Mouse (Mus musculus) midbrain, postnatal 0 days (tissue): Measurements from ENCODE around the gene Inpp4b. TPM values are rescaled to one million over a fixed set of nuclear protein-coding genes. Genes with fewer than 3 reads are reported as not detected.

Source experiments
- ATAC-seq: fragments of 200-750 bp; cut with Nextera tagmentation; 2 replicates; pipeline ENCODE4 v1.8.0; 2017; ENCODE audit warnings: moderate number of reproducible peaks, mild to moderate bottlenecking, moderate TSS enrichment, moderate library complexity; ENCODE audit not compliant: low FRiP score
- DNase-seq: peaks from one replicate; pipeline ENCODE4 v3.0.0-alpha.2; 2015; ENCODE audit warnings: low spot score
- H3K27ac ChIP-seq: fragments of 300-500 bp; sonication (generic); 2 replicates; pipeline ENCODE4 v1.5.1; 2014; ENCODE audit warnings: low read depth, mild to moderate bottlenecking, low read length, mixed read lengths
- H3K27me3 ChIP-seq: fragments of 300-500 bp; sonication (generic); 2 replicates; pipeline ENCODE4 v1.6.1; 2014; ENCODE audit warnings: low read length, control low read depth, mixed read lengths; ENCODE audit not compliant: insufficient read depth
- H3K36me3 ChIP-seq: fragments of 300-500 bp; sonication (generic); 2 replicates; pipeline ENCODE4 v1.6.1; 2014; ENCODE audit warnings: low read length, control low read depth, mixed read lengths; ENCODE audit not compliant: insufficient read depth
- H3K4me1 ChIP-seq: fragments of 300-500 bp; sonication (generic); 2 replicates; pipeline ENCODE4 v1.6.1; 2014; ENCODE audit warnings: mild to moderate bottlenecking, control low read depth, antibody characterized with exemption, low read length, mixed read lengths; ENCODE audit not compliant: insufficient read depth
- H3K4me2 ChIP-seq: fragments of 300-500 bp; sonication (generic); 2 replicates; pipeline ENCODE4 v1.6.1; 2014; ENCODE audit warnings: low read depth, mild to moderate bottlenecking, low read length, mixed read lengths; ENCODE audit not compliant: poor library complexity, severe bottlenecking
- H3K4me3 ChIP-seq: fragments of 300-500 bp; sonication (generic); 2 replicates; pipeline ENCODE4 v1.5.1; 2014; ENCODE audit warnings: low read depth, mild to moderate bottlenecking, low read length, moderate library complexity
- H3K9ac ChIP-seq: fragments of 300-500 bp; sonication (generic); replicated peaks from 2 replicates; pipeline ENCODE4 v1.6.1; 2014; ENCODE audit warnings: mild to moderate bottlenecking, low read length, moderate library complexity, mixed read lengths; ENCODE audit not compliant: poor library complexity, severe bottlenecking
- H3K9me3 ChIP-seq: fragments of 300-500 bp; sonication (generic); 2 replicates; pipeline ENCODE4 v1.6.1; 2016; ENCODE audit warnings: low read length, control low read depth
- CTCF ChIP-seq: IDR thresholded peaks from 2 replicates; pipeline ENCODE4 v1.5.1; 2016; ENCODE audit warnings: antibody characterized with exemption, mild to moderate bottlenecking
- WGBS: fragments of 180-500 bp; shearing (Covaris S2); extraction: QIAGEN DNeasy Blood & Tissue Kit; methylation state at CpG from one replicate; pipeline ENCODE4 v1.1.7; 2014; 5-methylcytosine and 5-hydroxymethylcytosine counted together
- polyA plus RNA-seq: library from polyadenylated mRNA; unstranded; fragments of >200 nt; fragmentation: Nextera tagmentation; extraction: Ambion mirVana; gene quantifications from 2 replicates; pipeline ENCODE4 v1.2.1, GENCODE M21; 2015
- total RNA-seq: library from RNA; depleted of rRNA; stranded (reverse); fragments of >200 nt; gene quantifications from 2 replicates; pipeline ENCODE4 v1.2.3, GENCODE M21; 2014

Inpp4b gene
- total and polyA plus RNA-seq, 2 experiments from 2014 or later, result 11.2 to 14.6 TPM

DNA sequence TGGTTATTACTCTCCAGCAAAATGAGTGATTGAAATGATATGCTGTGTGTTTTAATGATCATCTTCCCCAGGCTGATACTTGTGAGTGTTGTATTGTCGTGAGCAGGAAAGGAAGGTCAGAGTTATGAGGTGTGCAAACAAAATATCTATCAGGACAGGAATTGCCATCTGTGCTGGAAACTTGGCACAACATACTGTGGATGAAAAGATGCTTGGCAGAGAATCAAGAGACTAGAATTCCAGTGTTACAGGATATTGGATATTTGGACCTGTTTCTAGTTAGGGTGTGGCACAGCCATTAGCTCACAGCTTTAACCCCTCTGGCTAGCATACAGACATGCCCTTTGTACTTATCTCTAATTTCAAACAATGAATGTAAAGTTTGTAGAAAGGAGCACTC, 507.6 kb downstream of the Inpp4b start:
- Histone ChIP-seq H3K9ac (no peak overlapping the region), H3K4me1 (no peaks in the 10 kb centered on the region), H3K4me2 (no peak overlapping the region), H3K27ac (no peak overlapping the region), H3K9me3 (no peaks in the 10 kb centered on the region), H3K36me3 (no peaks in the 10 kb centered on the region), H3K27me3 (no peaks in the 10 kb centered on the region), H3K4me3 (no peak overlapping the region)
- 88% methylated on average over 1 of the region's 1 CpGs for WGBS
- ATAC-seq, result no peak
- no peak for TF ChIP-seq CTCF
- no peak for DNase-seq

DNA sequence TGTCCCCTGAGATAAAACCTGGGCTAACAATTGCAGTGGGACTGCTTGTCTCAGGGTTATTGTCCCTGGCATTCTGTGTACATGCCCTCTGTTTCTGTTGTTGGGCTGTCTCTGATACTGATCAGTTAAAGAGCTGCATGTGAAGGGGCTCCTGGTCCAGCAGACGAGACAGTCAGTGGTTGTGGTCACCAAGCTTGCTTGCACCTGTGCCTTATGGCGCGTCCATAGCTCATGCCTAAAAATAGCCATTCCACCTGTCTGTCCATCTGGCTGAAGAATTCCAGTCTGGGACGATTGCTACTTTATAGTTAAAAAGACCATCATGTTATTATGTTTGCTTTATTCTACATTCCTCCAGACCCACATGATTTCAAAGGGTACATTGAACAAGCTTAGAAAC, 510.8 kb downstream of the Inpp4b start:
- DNase-seq, result no peak
- TF ChIP-seq CTCF, result no peak
- H3K4me1 ChIP-seq, result no peaks in the 10 kb centered on the region
- no peak overlapping the region for H3K4me2 ChIP-seq
- H3K27ac ChIP-seq, result no peak overlapping the region
- H3K27me3 ChIP-seq, result no peaks in the 10 kb centered on the region
- H3K36me3 ChIP-seq, result no peaks in the 10 kb centered on the region
- ATAC-seq, result no peak
- 89% methylated on average over 4 of the region's 4 CpGs for WGBS
- no peak overlapping the region for H3K4me3 ChIP-seq
- H3K9me3 ChIP-seq, result no peaks in the 10 kb centered on the region
- H3K9ac ChIP-seq, result no peak overlapping the region

DNA sequence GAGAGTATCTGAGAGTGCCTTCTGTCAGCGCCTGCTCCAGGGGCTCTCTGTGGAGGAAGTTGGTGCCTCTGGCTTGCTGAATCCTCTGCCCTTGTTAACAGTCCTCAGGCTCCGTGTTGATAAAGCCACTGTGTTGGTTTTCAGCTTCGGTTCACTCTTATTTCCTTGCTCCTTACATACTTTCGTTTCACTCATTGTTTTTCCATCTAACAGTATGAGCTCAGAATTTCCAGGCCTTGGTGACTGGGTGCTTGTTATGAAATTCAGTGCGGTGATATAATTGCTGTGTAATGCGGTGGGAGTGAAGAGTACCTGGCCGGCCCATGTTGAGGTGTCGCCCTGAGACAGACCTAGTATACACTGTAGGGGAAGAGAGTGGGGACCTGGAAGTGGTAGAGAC, 512.2 kb downstream of the Inpp4b start:
- H3K4me1 ChIP-seq, result no peaks in the 10 kb centered on the region
- H3K27ac ChIP-seq, result no peak overlapping the region
- DNase-seq (no peak), ATAC-seq (no peak)
- 88% methylated on average over 8 of the region's 8 CpGs for WGBS
- no peaks in the 10 kb centered on the region for H3K9me3 ChIP-seq
- no peak overlapping the region for H3K4me2 ChIP-seq
- no peak overlapping the region for H3K4me3 ChIP-seq
- no peaks in the 10 kb centered on the region for H3K27me3 ChIP-seq
- TF ChIP-seq CTCF, result no peak
- H3K36me3 ChIP-seq, result no peaks in the 10 kb centered on the region
- no peak overlapping the region for H3K9ac ChIP-seq

DNA sequence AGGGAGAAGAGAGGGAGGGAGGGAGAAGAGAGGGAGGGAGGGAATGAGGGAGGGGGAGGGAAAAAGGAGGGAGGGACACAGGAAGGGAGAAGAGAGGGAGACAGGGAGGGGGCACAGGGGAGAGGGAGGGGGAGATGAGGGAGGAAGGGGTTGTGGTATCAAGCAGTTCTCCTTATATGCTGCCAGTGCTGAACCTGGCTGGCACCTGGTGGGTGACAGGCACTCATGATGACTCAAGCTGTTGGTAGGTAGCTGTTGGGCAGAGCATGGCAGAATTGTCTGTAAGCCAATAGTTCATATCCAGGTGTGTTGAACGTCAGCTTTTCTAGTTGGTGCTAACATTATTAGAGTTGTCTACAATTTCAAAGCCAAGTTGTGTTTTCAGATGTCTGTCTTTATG, 512.7 kb downstream of the Inpp4b start:
- DNase-seq, result no peak
- WGBS, result 81% methylated on average over 1 of the region's 1 CpGs

DNA sequence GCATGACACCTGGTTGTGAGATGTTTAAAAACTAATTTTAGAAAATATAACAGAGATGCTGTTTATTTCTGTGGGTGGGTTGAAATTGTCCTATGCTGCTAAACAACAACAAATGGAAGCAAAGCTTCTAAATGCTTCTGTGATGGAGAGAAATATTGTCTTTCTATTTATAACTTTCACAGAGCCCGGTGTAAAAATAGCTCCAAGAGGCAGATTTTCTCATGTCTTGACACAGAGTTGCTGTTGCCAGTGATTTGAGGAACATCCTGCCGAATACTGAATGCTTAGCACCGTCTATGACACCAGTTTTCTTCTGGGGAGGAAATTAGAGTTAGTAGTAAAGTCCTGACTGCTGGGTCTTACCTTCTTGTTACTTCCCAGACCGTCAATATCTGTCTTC, 513.8 kb downstream of the Inpp4b start:
- H3K4me1 ChIP-seq, result no peaks in the 10 kb centered on the region
- DNase-seq, result no peak
- 71% methylated on average over 4 of the region's 4 CpGs for WGBS
- H3K4me2 ChIP-seq, result no peak overlapping the region
- no peak overlapping the region for H3K4me3 ChIP-seq
- no peaks in the 10 kb centered on the region for H3K9me3 ChIP-seq
- ATAC-seq, result no peak
- no peaks in the 10 kb centered on the region for H3K27me3 ChIP-seq
- H3K36me3 ChIP-seq, result no peaks in the 10 kb centered on the region
- TF ChIP-seq CTCF, result no peak
- no peak overlapping the region for H3K9ac ChIP-seq
- H3K27ac ChIP-seq, result no peak overlapping the region

More for the DNA sequence above, 512.7 kb downstream of the Inpp4b start:
- no peak overlapping the region for H3K27ac ChIP-seq
- no peak overlapping the region for H3K4me3 ChIP-seq
- no peaks in the 10 kb centered on the region for H3K4me1 ChIP-seq
- no peak overlapping the region for H3K9ac ChIP-seq
- no peak overlapping the region for H3K4me2 ChIP-seq
- no peak for TF ChIP-seq CTCF
- no peaks in the 10 kb centered on the region for H3K9me3 ChIP-seq
- H3K36me3 ChIP-seq, result no peaks in the 10 kb centered on the region
- no peak for ATAC-seq
- H3K27me3 ChIP-seq, result no peaks in the 10 kb centered on the region

DNA sequence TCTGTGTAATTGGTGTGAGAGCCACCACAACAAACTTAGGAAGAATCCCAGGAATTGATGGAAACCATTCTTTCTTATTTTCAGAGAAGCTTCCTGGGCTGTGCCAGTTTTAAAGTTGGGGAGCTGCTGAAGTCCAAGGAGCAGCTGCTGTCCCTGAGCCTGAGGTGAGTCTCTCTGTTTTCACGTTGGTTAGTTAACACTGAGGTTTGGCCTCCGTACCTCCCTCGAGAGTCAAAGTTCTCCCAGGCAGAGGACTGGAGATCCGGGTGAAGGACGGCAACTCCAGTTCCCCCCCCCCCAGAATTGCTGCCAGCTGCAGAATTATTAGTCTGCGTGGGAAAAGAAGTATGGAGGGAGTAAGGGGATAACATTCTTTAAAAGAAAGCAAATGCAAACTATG, 514.3 kb downstream of the Inpp4b start:
- TF ChIP-seq CTCF, result no peak
- Histone ChIP-seq H3K27me3 (no peaks in the 10 kb centered on the region), H3K4me2 (no peak overlapping the region), H3K36me3 (no peaks in the 10 kb centered on the region), H3K9me3 (no peaks in the 10 kb centered on the region), H3K27ac (no peak overlapping the region), H3K4me3 (no peak overlapping the region), H3K9ac (no peak overlapping the region), H3K4me1 (no peaks in the 10 kb centered on the region)
- 69% methylated on average over 6 of the region's 6 CpGs for WGBS
- no peak for DNase-seq
- no peak for ATAC-seq
